In genomic region chr7:113368746-113369619, GRCm38 (mm10) we compare ENCODE assay signal across 8 mouse cellular contexts. TPM values are rescaled to one million over a fixed set of nuclear protein-coding genes. Genes with fewer than 3 reads are reported as not detected.
DNase-seq lines count a peak whose midpoint lies in the region; ATAC-seq and TF ChIP-seq lines count a peak whose summit lies in the region.

TSS of gene Btbd10 (minus strand) at chr7:113369392.

- H3K4me1 ChIP-seq in bone marrow, adult 2 months (ENCODE audit: control insufficient read depth, insufficient read depth, low read length), result no peaks in the 10 kb centered on the region; the same call in 1 of the 2 replicates
- peaks cover 7% of the 10 kb centered on the region for H3K4me1 ChIP-seq in embryonic facial prominence, embryonic 15.5 days
- H3K4me1 ChIP-seq in limb, embryonic 14.5 days (ENCODE audit: control insufficient read depth, insufficient read depth, low read length), result 0 out of 2 replicates have a peak, but pooled peaks cover 5% of the 10 kb centered on the region
- peaks cover 9% of the 10 kb centered on the region; the same call in 1 of the 2 replicates for H3K4me1 ChIP-seq in midbrain, postnatal 0 days (ENCODE audit: insufficient read depth, low read length)

- peak; percentile 99 for TF ChIP-seq POLR2A in bone marrow, adult 2 months (IDR thresholded peaks at IDR 0.05; ENCODE audit: borderline replicate concordance, control insufficient read depth, low read depth, low read length)
- TF ChIP-seq POLR2A in limb, embryonic 14.5 days (IDR thresholded peaks at IDR 0.05; ENCODE audit: borderline replicate concordance, extremely low read depth, insufficient read depth, insufficient read length), result peak; percentile 75; the same call in 1 of the 2 replicates

- H3K36me3 ChIP-seq in embryonic facial prominence, embryonic 15.5 days, result no peaks in the 10 kb centered on the region
- no peaks in the 10 kb centered on the region for H3K36me3 ChIP-seq in limb, embryonic 14.5 days (ENCODE audit: control insufficient read depth, insufficient read depth, low read length)
- H3K36me3 ChIP-seq in midbrain, postnatal 0 days (ENCODE audit: insufficient read depth, low read length), result no peaks in the 10 kb centered on the region

- H3K9ac ChIP-seq in embryonic facial prominence, embryonic 15.5 days, result peak within 1 kb of the TSS; percentile 81
- H3K9ac ChIP-seq in limb, embryonic 14.5 days (ENCODE audit: low read depth, low read length, severe bottlenecking), result peak within 1 kb of the TSS; percentile 90
- peak within 1 kb of the TSS; percentile 96 for H3K9ac ChIP-seq in midbrain, postnatal 0 days (replicated peaks; ENCODE audit: low read length, poor library complexity, severe bottlenecking)

- H3K9me3 ChIP-seq in embryonic facial prominence, embryonic 15.5 days (replicated peaks), result no peaks in the 10 kb centered on the region
- no peaks in the 10 kb centered on the region for H3K9me3 ChIP-seq in limb, embryonic 14.5 days (ENCODE audit: control insufficient read depth, low read length)
- H3K9me3 ChIP-seq in midbrain, postnatal 0 days (ENCODE audit: low read length), result no peaks in the 10 kb centered on the region

- peak within 1 kb of the TSS; percentile 88 for H3K27ac ChIP-seq in bone marrow, adult 2 months (ENCODE audit: control insufficient read depth, insufficient read depth, low read depth, low read length, poor library complexity)
- H3K27ac ChIP-seq in embryonic facial prominence, embryonic 15.5 days (replicated peaks), result peak within 1 kb of the TSS; percentile 90
- peak within 1 kb of the TSS; percentile 79 for H3K27ac ChIP-seq in limb, embryonic 14.5 days (replicated peaks; ENCODE audit: low read depth, low read length)
- H3K27ac ChIP-seq in midbrain, postnatal 0 days (ENCODE audit: low read depth, low read length), result peak within 1 kb of the TSS; percentile 92

- peak within 1 kb of the TSS; percentile 86 for H3K4me2 ChIP-seq in embryonic facial prominence, embryonic 15.5 days (replicated peaks)
- H3K4me2 ChIP-seq in limb, embryonic 14.5 days (replicated peaks; ENCODE audit: low read depth, low read length, severe bottlenecking), result peak within 1 kb of the TSS; percentile 73
- H3K4me2 ChIP-seq in midbrain, postnatal 0 days (ENCODE audit: low read depth, low read length, poor library complexity, severe bottlenecking), result peak within 1 kb of the TSS; percentile 69

- no peak for TF ChIP-seq CTCF in bone marrow, adult 2 months (IDR thresholded peaks at IDR 0.05; ENCODE audit: control insufficient read depth, insufficient read depth, low read length)
- TF ChIP-seq CTCF in midbrain, postnatal 0 days (IDR thresholded peaks at IDR 0.05), result no peak

- under 1% methylated on average over 64 of the region's 64 CpGs for WGBS in bone marrow, adult 2 months
- under 1% methylated on average over 64 of the region's 64 CpGs for WGBS in embryonic facial prominence, embryonic 15.5 days
- WGBS in limb, embryonic 14.5 days, result 2% methylated on average over 51 of the region's 64 CpGs
- WGBS in midbrain, postnatal 0 days, result under 1% methylated on average over 64 of the region's 64 CpGs

- ATAC-seq in embryonic facial prominence, embryonic 15.5 days (ENCODE audit: insufficient number of reproducible peaks, low FRiP score, low TSS enrichment, low read depth), result peak; percentile 98
- ATAC-seq in limb, embryonic 14.5 days (ENCODE audit: low FRiP score, low read depth), result peak; percentile 99
- peak; percentile 100 for ATAC-seq in midbrain, postnatal 0 days (ENCODE audit: low FRiP score)

- H3K4me3 ChIP-seq in bone marrow, adult 2 months (replicated peaks; ENCODE audit: control insufficient read depth, low read depth, low read length), result peak within 1 kb of the TSS; percentile 83
- peak within 1 kb of the TSS; percentile 94 for H3K4me3 ChIP-seq in embryonic facial prominence, embryonic 15.5 days (replicated peaks)
- peak within 1 kb of the TSS; percentile 93 for H3K4me3 ChIP-seq in limb, embryonic 14.5 days (replicated peaks; ENCODE audit: low read length)
- peak within 1 kb of the TSS; percentile 92 for H3K4me3 ChIP-seq in midbrain, postnatal 0 days (ENCODE audit: low read depth, low read length)

- no peaks in the 10 kb centered on the region for H3K27me3 ChIP-seq in embryonic facial prominence, embryonic 15.5 days
- no peaks in the 10 kb centered on the region for H3K27me3 ChIP-seq in limb, embryonic 14.5 days (ENCODE audit: control insufficient read depth, insufficient read depth, low read length)
- no peaks in the 10 kb centered on the region for H3K27me3 ChIP-seq in midbrain, postnatal 0 days (ENCODE audit: insufficient read depth, low read length)

- peak; percentile 97 for DNase-seq in 416B (ENCODE audit: low read depth)
- peak; percentile 99 for DNase-seq in heart, adult 8-10 months (ENCODE audit: low spot score)
- peak; percentile 98 for DNase-seq in kidney, adult 9 months
- DNase-seq in limb, embryonic 14.5 days (ENCODE audit: low spot score), result peak; percentile 98
- DNase-seq in midbrain, postnatal 0 days (ENCODE audit: low spot score), result peak; percentile 99
- peak; percentile 96 to 98 for DNase-seq in spleen, postnatal 14 days (ENCODE audit: low spot score in 2 of 2)

RNA-seq across cellular contexts. Expression of gene Btbd10, which starts in this region (rescaled TPM):
- 10.0 and 10.4 TPM in 2 replicates for polyA plus RNA-seq in bone marrow, adult 2 months (2011; ENCODE audit: insufficient read depth, insufficient read length, low replicate concordance, missing spikeins)
- polyA plus RNA-seq in embryonic facial prominence, embryonic 15.5 days (2015; fragmentation: Nextera tagmentation; extraction: Ambion mirVana), result 27.9 and 29.0 TPM in 2 replicates
- total RNA-seq in heart, adult 8-10 months (2022), result 10 to 100 TPM in 2 of 4 experiments, 1 to 10 TPM in 2; 8.7 to 11.3 (median 9.9) TPM
- polyA plus RNA-seq in limb, embryonic 14.5 days (2012; rRNA removed), result 20.7 and 24.9 TPM in 2 replicates
- polyA plus RNA-seq in limb, embryonic 14.5 days (2014; fragmentation: Nextera tagmentation; extraction: Ambion mirVana), result 30.1 and 31.8 TPM in 2 replicates
- total RNA-seq in midbrain, postnatal 0 days (2014; rRNA removed), result 59.2 and 73.2 TPM in 2 replicates
- polyA plus RNA-seq in midbrain, postnatal 0 days (2015; fragmentation: Nextera tagmentation; extraction: Ambion mirVana), result 85.1 and 88.3 TPM in 2 replicates

Comparison
In these comparisons a context has a peak if more than half of its experiments do, and no peak if none do; other contexts are left out.
1. Peak in every context shown above with its lines: DNase-seq, ATAC-seq, H3K4me3 ChIP-seq and H3K27ac ChIP-seq.